Mouse (Mus musculus): ENCODE data around the gene 2310009B15Rik. TPM values are rescaled to one million over a fixed set of nuclear protein-coding genes. Genes with fewer than 3 reads are reported as not detected.

Gene 2310009B15Rik
- total and polyA plus RNA-seq, 3 experiments = 10.4 to 19.3 TPM; not detected in 1

DNA sequence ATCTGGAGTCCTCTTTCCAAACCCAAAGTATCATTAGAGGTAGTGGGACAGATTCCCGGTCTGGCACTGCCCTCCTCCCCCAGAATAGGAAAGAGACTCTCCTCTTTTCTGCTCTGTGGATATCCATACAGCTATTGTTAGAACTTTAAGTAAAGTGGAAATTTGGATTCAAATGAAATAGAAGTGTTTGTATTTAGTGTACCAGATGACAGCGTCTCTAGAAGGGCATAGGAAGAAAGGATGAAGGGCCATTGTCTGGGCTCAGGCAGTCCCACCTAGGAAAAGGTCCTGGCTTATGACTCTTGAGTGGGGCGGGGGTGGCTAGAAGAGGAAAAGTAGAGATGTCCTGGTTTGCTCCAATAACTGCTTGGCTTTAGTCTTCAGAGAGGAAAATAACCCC, 11.2 kb downstream of the 2310009B15Rik start:
- H3K4me3 ChIP-seq (ENCODE audit: control insufficient read depth in 1 of 2, insufficient read depth in 1 of 2, low read depth in 2 of 2, low read length in 2 of 2) = no peak overlapping the region
- no peaks in the 10 kb centered on the region; the same call in 1 of the 2 replicates for H3K79me2 ChIP-seq (ENCODE audit: control insufficient read depth, insufficient read depth, low read length, poor library complexity)
- no peak overlapping the region for H3K27ac ChIP-seq (ENCODE audit: control insufficient read depth, low read depth, low read length)
- no peak for DNase-seq (ENCODE audit: low read depth, low spot score)
- H3K27me3 ChIP-seq (ENCODE audit: control insufficient read depth in 1 of 2, insufficient read depth in 2 of 2, low read length in 2 of 2) = no peaks in the 10 kb centered on the region
- TF ChIP-seq MYC (IDR thresholded peaks at IDR 0.05; ENCODE audit: low read depth, low read length) (no peak), MEF2A (IDR thresholded peaks at IDR 0.05; ENCODE audit: extremely low read depth, insufficient replicate concordance, low read depth, low read length, poor library complexity, severe bottlenecking) (no peak), SMC3 (IDR thresholded peaks at IDR 0.05; ENCODE audit: low read depth, low read length) (no peak), JUND (IDR thresholded peaks at IDR 0.05; ENCODE audit: low read depth, low read length) (no peak), RAD21 (IDR thresholded peaks at IDR 0.05; ENCODE audit: low read depth, low read length) (no peak), ELF1 (IDR thresholded peaks at IDR 0.05; ENCODE audit: low read depth, low read length) (no peak), TAL1 (IDR thresholded peaks at IDR 0.05; ENCODE audit: low read length) (no peak), MAZ (IDR thresholded peaks at IDR 0.05; ENCODE audit: low read depth, low read length) (no peak), CHD2 (IDR thresholded peaks at IDR 0.05; ENCODE audit: low read length) (no peak), GATA1 (IDR thresholded peaks at IDR 0.05; ENCODE audit: low read depth, low read length) (no peak), MXI1 (IDR thresholded peaks at IDR 0.05; ENCODE audit: low read depth, low read length) (no peak)
- H3K36me3 ChIP-seq (ENCODE audit: control insufficient read depth in 1 of 2, insufficient read depth in 2 of 2, low read length in 2 of 2) = peaks cover 0 to 2% of the 10 kb centered on the region in 2 experiments; a peak in 1 of 4 replicates
- H3K9me3 ChIP-seq (replicated peaks; ENCODE audit: insufficient read depth, low read length) = no peaks in the 10 kb centered on the region
- H3K4me1 ChIP-seq (ENCODE audit: control insufficient read depth in 1 of 2, insufficient read depth in 2 of 2, low read length in 2 of 2) = no peaks in the 10 kb centered on the region
- H3K9ac ChIP-seq (ENCODE audit: control insufficient read depth, low read depth, low read length, poor library complexity, severe bottlenecking) = no peak overlapping the region

DNA sequence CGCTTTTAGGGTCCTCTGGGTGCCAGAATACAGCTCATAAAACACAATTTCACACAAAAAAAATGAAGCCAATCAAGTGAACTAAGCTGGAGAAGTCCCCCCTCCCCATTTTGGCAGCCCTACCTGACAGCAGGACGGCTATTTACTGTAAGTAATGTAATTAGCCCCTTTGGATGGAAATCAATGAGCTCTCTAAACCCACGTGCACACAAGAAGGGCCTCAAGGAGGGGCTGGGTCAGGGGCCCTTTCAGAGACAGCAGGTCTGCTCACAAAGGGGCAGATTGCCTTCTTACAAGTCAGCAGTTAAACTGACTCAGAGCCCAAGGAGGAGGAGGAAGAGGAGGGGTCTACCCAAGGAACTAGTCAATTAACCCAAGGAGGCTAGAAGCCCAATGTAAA, 12.5 kb downstream of the 2310009B15Rik start:
- no peaks in the 10 kb centered on the region for H3K4me1 ChIP-seq (ENCODE audit: control insufficient read depth in 1 of 2, insufficient read depth in 2 of 2, low read length in 2 of 2)
- no peaks in the 10 kb centered on the region; the same call in 1 of the 2 replicates for H3K79me2 ChIP-seq (ENCODE audit: control insufficient read depth, insufficient read depth, low read length, poor library complexity)
- H3K27ac ChIP-seq (ENCODE audit: control insufficient read depth, low read depth, low read length) = 0 out of 2 replicates have a peak overlapping the region, but pooled peaks have one; percentile 5
- H3K36me3 ChIP-seq (ENCODE audit: control insufficient read depth in 1 of 2, insufficient read depth in 2 of 2, low read length in 2 of 2) = peaks cover 0 to 2% of the 10 kb centered on the region in 2 experiments; a peak in 1 of 4 replicates
- peak overlapping the region; percentile 77 to 80 for H3K4me3 ChIP-seq (ENCODE audit: control insufficient read depth in 1 of 2, insufficient read depth in 1 of 2, low read depth in 2 of 2, low read length in 2 of 2)
- TF ChIP-seq TCF12 (IDR thresholded peaks at IDR 0.05; ENCODE audit: low read depth, low read length) (no peak), BHLHE40 (IDR thresholded peaks at IDR 0.05; ENCODE audit: borderline replicate concordance, low read depth, low read length) (no peak), MYB (IDR thresholded peaks at IDR 0.05; ENCODE audit: low read depth, low read length) (no peak), ETS1 (IDR thresholded peaks at IDR 0.05; ENCODE audit: low read depth, low read length) (no peak), GATA1 (IDR thresholded peaks at IDR 0.05; ENCODE audit: low read depth, low read length) (no peak), TBP (IDR thresholded peaks at IDR 0.05; ENCODE audit: low read depth, low read length) (no peak), KAT2A (conservative IDR thresholded peaks at IDR 0.05; ENCODE audit: low read depth, low read length) (no peak), GABPA (IDR thresholded peaks at IDR 0.05; ENCODE audit: low read depth, low read length) (no peak), NRF1 (IDR thresholded peaks at IDR 0.05; ENCODE audit: insufficient read depth, low read depth, low read length, poor library complexity, severe bottlenecking) (no peak), RAD21 (IDR thresholded peaks at IDR 0.05; ENCODE audit: low read depth, low read length) (no peak), USF2 (IDR thresholded peaks at IDR 0.05; ENCODE audit: borderline replicate concordance in 1 of 2, insufficient read depth in 1 of 2, low read depth in 1 of 2, low read length in 2 of 2) (no peak), ZNF384 (IDR thresholded peaks at IDR 0.05; ENCODE audit: low read depth, low read length) (no peak), POLR2A (IDR thresholded peaks at IDR 0.05; ENCODE audit: control insufficient read depth in 1 of 2, insufficient read depth in 1 of 2, low read depth in 1 of 2, low read length in 2 of 2, poor library complexity in 1 of 2) (no peak), E2F4 (IDR thresholded peaks at IDR 0.05; ENCODE audit: borderline replicate concordance, low read depth, low read length) (no peak), ZMIZ1 (IDR thresholded peaks at IDR 0.05; ENCODE audit: low read depth, low read length) (no peak), USF1 (IDR thresholded peaks at IDR 0.05; ENCODE audit: low read depth, low read length) (no peak), RCOR1 (IDR thresholded peaks at IDR 0.05; ENCODE audit: low read depth, low read length) (no peak), TAL1 (IDR thresholded peaks at IDR 0.05; ENCODE audit: low read length) (no peak), POLR2AphosphoS2 (IDR thresholded peaks at IDR 0.05; ENCODE audit: low read length) (no peak)
- H3K9ac ChIP-seq (ENCODE audit: control insufficient read depth, low read depth, low read length, poor library complexity, severe bottlenecking) = peak overlapping the region; percentile 83
- H3K27me3 ChIP-seq (ENCODE audit: control insufficient read depth in 1 of 2, insufficient read depth in 2 of 2, low read length in 2 of 2) = no peaks in the 10 kb centered on the region
- no peaks in the 10 kb centered on the region for H3K9me3 ChIP-seq (replicated peaks; ENCODE audit: insufficient read depth, low read length)
- peak; percentile 28 for DNase-seq (ENCODE audit: low read depth, low spot score)
